Mouse (Mus musculus): ENCODE measurements around the gene Agrp. TPM values are rescaled to one million over a fixed set of nuclear protein-coding genes. Genes with fewer than 3 reads are reported as not detected.

The Agrp gene
- polyA plus RNA-seq, 1 experiment from 2014 or later: 1.2 TPM

DNA sequence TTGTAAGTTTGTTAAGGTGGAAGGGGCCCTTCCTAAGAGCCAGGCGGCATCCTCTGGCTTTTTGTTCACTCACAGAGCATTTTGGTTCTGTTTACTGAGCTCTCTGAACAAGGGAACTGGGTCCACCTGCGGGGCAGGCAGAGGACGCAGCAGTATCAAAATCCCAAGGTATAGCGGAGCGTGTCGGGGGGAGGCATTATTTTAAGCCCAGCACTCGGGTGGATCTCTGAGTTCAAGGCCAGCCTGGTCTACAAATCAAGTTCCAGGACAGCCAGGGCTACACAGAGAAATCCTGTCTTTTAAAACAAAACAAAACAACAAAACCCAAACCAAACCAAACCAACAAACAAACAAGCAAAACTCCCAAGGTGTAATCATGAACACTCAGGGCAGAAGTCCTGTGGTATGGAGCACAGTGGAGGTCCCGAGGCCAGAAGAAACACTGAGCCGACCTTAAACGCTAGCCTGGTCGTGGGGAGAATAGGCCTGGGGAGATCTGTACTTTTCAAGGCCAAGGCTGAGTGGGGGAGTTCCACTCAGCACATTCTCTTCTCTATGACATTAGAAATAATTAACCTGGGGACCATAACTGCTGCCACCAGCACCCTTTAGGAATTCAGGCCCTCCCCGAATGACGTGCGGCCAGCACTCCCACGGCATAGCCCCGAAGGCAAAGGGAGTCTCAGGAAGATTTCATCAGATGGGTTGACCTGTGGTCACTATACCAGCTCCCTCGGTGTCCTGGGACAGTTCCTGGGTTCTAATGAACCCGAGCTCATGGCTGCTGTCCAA, 42.5 kb downstream of the Agrp start:
- Histone ChIP-seq H3K27me3 (replicated peaks) (no peaks in the 10 kb centered on the region), H3K4me1 (peaks cover 10% of the 10 kb centered on the region; the same call in 1 of the 2 replicates), H3K4me3 (replicated peaks) (no peak overlapping the region), H3K9ac (replicated peaks) (no peak overlapping the region), H3K4me2 (no peak overlapping the region), H3K27ac (replicated peaks) (no peak overlapping the region), H3K36me3 (no peaks in the 10 kb centered on the region), H3K9me3 (replicated peaks) (no peaks in the 10 kb centered on the region)
- 81% methylated on average over 18 of the region's 18 CpGs for WGBS
- no peak for ATAC-seq (ENCODE audit: low FRiP score)

DNA sequence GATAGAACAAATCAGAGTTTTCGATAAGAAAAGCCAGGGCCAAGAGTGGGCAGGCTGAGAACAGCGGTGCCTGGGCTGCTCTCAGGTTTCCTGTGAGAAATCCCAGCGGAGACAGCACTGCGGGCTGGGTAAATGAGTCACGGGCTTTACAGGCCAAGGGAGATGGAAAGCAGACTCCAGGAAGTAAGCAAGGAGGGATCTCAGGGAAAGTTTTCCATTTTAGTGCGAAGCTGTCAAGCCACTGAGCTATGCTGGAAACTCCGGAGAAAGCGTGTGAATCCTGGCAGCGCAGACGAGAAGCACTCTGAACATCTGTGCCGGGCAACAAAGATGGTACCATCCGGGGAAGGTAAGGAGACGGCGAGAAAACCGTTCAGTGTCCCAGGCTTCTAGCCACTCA, 43.3 kb downstream of the Agrp start:
- whole genome bisulfite sequencing: 24% methylated on average over 15 of the region's 15 CpGs
- ATAC-seq (ENCODE audit: low FRiP score): no peak
- H3K4me3 ChIP-seq (replicated peaks): no peak overlapping the region
- no peaks in the 10 kb centered on the region for H3K36me3 ChIP-seq
- no peak overlapping the region for H3K27ac ChIP-seq (replicated peaks)
- H3K9me3 ChIP-seq (replicated peaks): no peaks in the 10 kb centered on the region
- no peak overlapping the region for H3K9ac ChIP-seq (replicated peaks)
- peaks cover 10% of the 10 kb centered on the region; the same call in 1 of the 2 replicates for H3K4me1 ChIP-seq
- H3K4me2 ChIP-seq: peak overlapping the region; percentile 31
- H3K27me3 ChIP-seq (replicated peaks): no peaks in the 10 kb centered on the region

DNA sequence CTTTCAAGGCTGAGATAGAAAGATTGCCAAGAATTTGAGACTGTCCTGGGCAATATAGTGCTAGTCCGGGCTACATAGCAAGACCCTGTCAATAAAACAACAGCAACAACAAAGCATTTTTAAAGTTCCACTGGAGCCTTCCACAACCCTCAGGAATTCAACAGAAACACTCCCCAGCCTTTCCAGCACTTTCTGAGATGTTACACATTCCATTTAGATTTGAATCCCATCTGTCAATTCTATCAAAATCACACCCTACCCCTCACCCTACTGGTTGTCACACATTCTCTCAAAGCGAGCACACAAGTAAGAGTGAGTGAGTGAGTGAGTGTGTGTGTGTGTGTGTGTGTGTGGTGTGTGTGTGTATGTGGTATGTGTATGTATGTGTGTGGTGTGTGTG, 44.8 kb downstream of the Agrp start:
- Histone ChIP-seq H3K4me1 (peaks cover 10% of the 10 kb centered on the region; the same call in 1 of the 2 replicates), H3K27ac (replicated peaks) (no peak overlapping the region), H3K9me3 (replicated peaks) (no peaks in the 10 kb centered on the region), H3K4me3 (replicated peaks) (no peak overlapping the region), H3K9ac (replicated peaks) (no peak overlapping the region), H3K36me3 (no peaks in the 10 kb centered on the region), H3K4me2 (no peak overlapping the region), H3K27me3 (replicated peaks) (no peaks in the 10 kb centered on the region)
- no peak for ATAC-seq (ENCODE audit: low FRiP score)
- 88% methylated on average over 2 of the region's 2 CpGs for WGBS

DNA sequence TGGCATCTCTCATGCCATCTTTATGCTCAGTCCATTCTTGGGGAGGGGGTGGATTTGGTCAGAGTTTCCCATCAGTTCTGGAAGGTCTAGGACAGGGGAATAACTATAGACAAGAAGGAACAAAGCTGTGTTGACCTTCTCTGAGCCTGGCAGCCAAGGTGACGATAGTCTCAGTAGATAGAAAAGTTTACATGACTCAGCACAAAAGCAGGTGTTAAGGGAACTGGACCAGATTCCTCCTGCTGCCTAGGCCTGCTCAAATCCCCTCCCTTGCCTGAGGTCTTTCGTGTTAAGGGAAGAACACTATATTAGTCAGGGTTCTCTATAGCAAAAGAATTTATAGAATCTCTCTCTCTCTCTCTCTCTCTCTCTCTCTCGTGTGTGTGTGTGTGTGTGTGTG, 57.5 kb downstream of the Agrp start:
- Histone ChIP-seq H3K4me2 (no peak overlapping the region), H3K9me3 (replicated peaks) (no peaks in the 10 kb centered on the region), H3K36me3 (no peaks in the 10 kb centered on the region), H3K9ac (replicated peaks) (no peak overlapping the region), H3K4me3 (replicated peaks) (no peak overlapping the region), H3K4me1 (no peaks in the 10 kb centered on the region), H3K27ac (replicated peaks) (no peak overlapping the region), H3K27me3 (replicated peaks) (no peaks in the 10 kb centered on the region)
- 64% methylated on average over 3 of the region's 3 CpGs for WGBS
- no peak for ATAC-seq (ENCODE audit: low FRiP score)

DNA sequence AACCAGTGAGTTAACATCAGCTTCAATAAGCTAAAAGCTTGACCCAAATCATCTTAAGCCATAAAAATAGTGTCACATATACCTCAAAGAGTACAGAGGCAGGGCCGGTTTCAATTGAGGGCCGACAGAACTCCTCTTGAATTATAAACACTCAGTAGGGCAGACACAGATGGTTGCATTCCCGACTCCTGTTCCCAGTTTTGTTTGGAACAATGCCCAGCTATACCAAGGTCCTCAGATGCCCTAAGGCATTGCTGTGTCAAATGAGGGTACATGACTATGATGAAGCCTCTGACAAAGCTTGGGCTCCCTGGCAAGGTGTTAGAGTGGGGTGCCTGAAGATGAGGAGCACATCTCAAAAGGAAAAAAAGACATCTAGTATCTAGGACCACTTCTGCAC, 61.7 kb downstream of the Agrp start:
- Histone ChIP-seq H3K27ac (replicated peaks) (no peak overlapping the region), H3K4me3 (replicated peaks) (no peak overlapping the region), H3K9ac (replicated peaks) (no peak overlapping the region), H3K4me2 (no peak overlapping the region), H3K9me3 (replicated peaks) (no peaks in the 10 kb centered on the region), H3K36me3 (no peaks in the 10 kb centered on the region), H3K4me1 (no peaks in the 10 kb centered on the region), H3K27me3 (replicated peaks) (no peaks in the 10 kb centered on the region)
- ATAC-seq (ENCODE audit: low FRiP score): no peak
- 49% methylated on average over 3 of the region's 3 CpGs for WGBS

DNA sequence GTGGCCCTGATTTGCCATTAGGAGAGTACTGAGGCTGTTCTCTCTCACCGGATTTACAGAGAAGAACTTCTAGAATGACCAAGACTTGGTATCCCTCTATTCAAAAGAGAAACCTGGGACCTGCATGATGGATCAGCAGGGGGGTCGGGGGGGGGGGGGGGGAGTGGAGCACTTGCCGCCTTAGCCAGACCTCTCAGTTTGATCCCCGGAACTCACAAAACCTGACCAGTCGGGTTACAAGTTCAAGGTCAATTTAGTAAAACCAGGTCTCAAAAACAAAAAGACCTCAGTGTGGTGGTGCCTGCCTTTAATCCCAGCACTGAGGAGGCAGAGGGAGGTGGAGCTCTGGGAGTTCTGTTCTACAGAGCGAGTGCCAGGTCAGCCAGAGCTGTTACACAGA, 62.5 kb downstream of the Agrp start:
- no peak overlapping the region for H3K4me2 ChIP-seq
- H3K9ac ChIP-seq (replicated peaks): no peak overlapping the region
- H3K36me3 ChIP-seq: no peaks in the 10 kb centered on the region
- no peak for ATAC-seq (ENCODE audit: low FRiP score)
- H3K9me3 ChIP-seq (replicated peaks): no peaks in the 10 kb centered on the region
- H3K27me3 ChIP-seq (replicated peaks): no peaks in the 10 kb centered on the region
- WGBS: 44% methylated on average over 6 of the region's 6 CpGs
- H3K27ac ChIP-seq (replicated peaks): no peak overlapping the region
- no peaks in the 10 kb centered on the region for H3K4me1 ChIP-seq
- H3K4me3 ChIP-seq (replicated peaks): no peak overlapping the region

DNA sequence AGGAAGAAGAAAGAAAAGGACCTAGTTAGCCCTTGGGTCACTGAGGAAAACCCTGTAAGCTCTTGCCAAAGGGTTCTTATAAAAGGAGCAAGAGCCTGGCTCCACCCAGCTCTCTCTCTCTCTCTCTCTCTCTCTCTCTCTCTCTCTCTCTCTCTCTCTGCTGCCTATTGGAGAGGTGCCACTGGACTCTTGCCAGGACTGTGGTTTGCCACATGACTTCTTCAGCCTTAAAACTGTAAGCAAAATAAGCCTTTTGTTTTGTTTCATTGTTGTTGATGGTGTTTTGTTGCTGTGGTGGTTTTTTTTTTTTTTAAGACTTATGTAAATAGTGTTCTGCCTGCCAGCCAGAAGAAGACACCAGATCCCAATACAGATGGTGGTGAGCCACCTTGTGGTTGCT, 63.8 kb downstream of the Agrp start:
- Histone ChIP-seq H3K4me1 (no peaks in the 10 kb centered on the region), H3K4me2 (no peak overlapping the region), H3K9ac (replicated peaks) (no peak overlapping the region), H3K36me3 (no peaks in the 10 kb centered on the region), H3K4me3 (replicated peaks) (no peak overlapping the region), H3K9me3 (replicated peaks) (no peaks in the 10 kb centered on the region), H3K27me3 (replicated peaks) (no peaks in the 10 kb centered on the region), H3K27ac (replicated peaks) (no peak overlapping the region)
- ATAC-seq (ENCODE audit: low FRiP score): no peak

DNA sequence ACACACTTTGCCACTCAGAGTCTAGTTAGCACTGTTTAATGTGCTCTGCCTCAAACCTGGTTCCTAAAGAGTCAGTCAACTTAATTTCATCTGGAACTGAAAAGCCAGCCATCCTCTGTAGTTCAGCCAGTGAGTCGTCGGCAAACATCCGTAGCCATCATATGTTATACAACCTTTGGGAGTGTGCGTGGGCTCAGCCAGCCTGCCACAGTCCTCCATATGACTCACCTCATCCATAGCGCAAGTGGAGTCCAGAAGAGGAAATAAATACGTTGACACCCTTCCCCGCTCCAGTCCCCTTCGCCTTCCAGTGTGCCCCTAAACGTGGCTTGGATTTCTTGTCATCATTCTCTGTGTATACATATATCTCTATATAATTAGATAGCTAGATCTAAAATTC, 65.4 kb downstream of the Agrp start:
- Histone ChIP-seq H3K9ac (replicated peaks) (no peak overlapping the region), H3K4me3 (replicated peaks) (no peak overlapping the region), H3K4me1 (peaks cover 8% of the 10 kb centered on the region), H3K36me3 (no peaks in the 10 kb centered on the region), H3K4me2 (no peak overlapping the region), H3K27me3 (replicated peaks) (no peaks in the 10 kb centered on the region), H3K9me3 (replicated peaks) (no peaks in the 10 kb centered on the region), H3K27ac (replicated peaks) (no peak overlapping the region)
- 89% methylated on average over 9 of the region's 9 CpGs for WGBS
- no peak for ATAC-seq (ENCODE audit: low FRiP score)

DNA sequence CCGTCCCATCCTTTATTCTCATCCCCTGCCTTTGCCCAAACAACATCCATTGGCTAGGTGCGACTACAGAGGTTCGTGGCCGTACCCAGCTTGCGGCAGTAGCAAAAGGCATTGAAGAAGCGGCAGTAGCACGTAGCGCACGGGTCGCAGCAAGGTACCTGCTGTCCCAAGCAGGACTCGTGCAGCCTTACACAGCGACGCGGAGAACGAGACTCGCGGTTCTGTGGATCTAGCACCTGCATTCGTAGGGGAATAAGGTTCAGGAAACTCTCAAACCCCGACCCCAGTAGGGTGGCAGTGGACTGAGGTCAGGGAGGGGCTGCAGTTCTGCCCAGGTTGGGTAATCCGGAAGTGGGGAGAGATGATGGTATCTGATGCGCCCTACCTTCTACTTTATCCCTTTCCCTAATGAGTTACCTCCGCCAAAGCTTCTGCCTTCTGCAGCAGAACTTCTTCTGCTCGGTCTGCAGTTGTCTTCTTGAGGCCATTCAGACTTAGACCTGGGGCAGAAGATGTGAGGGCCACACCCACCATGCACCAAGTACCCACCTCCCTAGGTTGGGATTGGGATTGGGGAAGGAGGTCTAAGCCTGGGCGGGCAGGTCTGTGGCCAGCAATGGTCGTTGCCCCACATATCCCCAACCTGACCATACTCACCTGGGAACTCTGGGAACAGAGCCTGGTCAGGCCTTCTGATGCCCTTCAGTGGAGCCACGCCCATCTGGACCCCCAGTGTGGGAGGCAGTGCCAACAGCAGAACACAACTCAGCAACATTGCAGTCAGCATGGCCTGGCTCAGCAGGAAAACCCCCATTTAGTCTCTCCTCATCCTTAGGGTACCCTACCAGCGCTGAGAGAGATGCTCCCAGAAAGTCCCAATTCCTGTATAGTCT, 70.2 kb downstream of the Agrp start:
- H3K4me1 ChIP-seq: peaks cover 46% of the 10 kb centered on the region
- H3K27ac ChIP-seq (replicated peaks): peak overlapping the region; percentile 73
- H3K4me3 ChIP-seq (replicated peaks): peak overlapping the region; percentile 89
- H3K9ac ChIP-seq (replicated peaks): peak overlapping the region; percentile 45
- H3K36me3 ChIP-seq: 0 out of 2 replicates have a peak, but pooled peaks cover 4% of the 10 kb centered on the region
- peak; percentile 16; the same call in 1 of the 2 replicates for ATAC-seq (ENCODE audit: low FRiP score)
- H3K9me3 ChIP-seq (replicated peaks): no peaks in the 10 kb centered on the region
- 26% methylated on average over 27 of the region's 27 CpGs for WGBS
- peak overlapping the region; percentile 84 for H3K4me2 ChIP-seq
- no peaks in the 10 kb centered on the region for H3K27me3 ChIP-seq (replicated peaks)

DNA sequence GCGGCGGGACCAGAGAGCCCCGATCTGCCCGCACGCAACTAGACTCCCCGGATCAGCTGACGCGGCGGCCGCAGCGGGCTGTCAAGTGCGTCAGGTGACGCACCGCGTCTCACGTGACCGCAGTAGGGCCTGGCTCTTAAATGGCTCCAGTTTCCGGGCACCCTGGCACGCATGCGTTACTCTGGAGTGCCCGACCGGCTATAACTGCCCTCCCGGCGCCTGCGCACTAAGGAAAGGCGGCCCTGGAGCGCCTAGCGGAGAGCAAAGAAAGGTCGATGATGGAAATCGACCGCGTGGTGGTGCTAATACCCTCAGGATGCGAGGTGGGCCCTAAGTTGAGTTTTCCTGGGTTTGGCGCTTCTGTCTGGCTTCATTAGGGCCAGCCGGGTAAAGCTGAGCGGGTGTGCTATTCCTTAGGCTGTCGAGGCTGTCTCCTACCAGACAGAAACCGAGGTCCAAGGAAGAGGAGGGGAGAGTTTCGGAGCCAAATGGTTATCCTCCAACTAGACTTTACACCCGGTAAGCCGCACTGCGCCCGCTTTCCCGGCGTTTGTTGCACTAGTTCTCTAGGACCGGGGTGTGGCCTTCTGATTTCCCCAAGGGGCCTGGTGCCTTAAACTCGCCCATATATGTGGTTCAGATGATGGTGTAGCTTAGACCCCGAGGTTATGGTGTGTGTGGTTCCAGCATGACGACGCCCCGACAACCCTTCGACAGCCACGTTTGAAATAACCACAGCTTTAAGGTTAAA, 71.1 kb downstream of the Agrp start, which contains the start of gene Atp6v0d1:
Gene Atp6v0d1 (minus strand): TSS at position 96 of the 751 bp plus-strand sequence.
- H3K36me3 ChIP-seq: 0 out of 2 replicates have a peak, but pooled peaks cover 4% of the 10 kb centered on the region
- H3K9me3 ChIP-seq (replicated peaks): no peaks in the 10 kb centered on the region
- H3K4me3 ChIP-seq (replicated peaks): peak within 1 kb of the TSS; percentile 89
- H3K27me3 ChIP-seq (replicated peaks): no peaks in the 10 kb centered on the region
- H3K4me2 ChIP-seq: peak within 1 kb of the TSS; percentile 84
- H3K9ac ChIP-seq (replicated peaks): peak within 1 kb of the TSS; percentile 91
- H3K27ac ChIP-seq (replicated peaks): peak within 1 kb of the TSS; percentile 92
- peaks cover 52% of the 10 kb centered on the region for H3K4me1 ChIP-seq
- ATAC-seq (ENCODE audit: low FRiP score): peak; percentile 98
- 2% methylated on average over 53 of the region's 53 CpGs for WGBS

DNA sequence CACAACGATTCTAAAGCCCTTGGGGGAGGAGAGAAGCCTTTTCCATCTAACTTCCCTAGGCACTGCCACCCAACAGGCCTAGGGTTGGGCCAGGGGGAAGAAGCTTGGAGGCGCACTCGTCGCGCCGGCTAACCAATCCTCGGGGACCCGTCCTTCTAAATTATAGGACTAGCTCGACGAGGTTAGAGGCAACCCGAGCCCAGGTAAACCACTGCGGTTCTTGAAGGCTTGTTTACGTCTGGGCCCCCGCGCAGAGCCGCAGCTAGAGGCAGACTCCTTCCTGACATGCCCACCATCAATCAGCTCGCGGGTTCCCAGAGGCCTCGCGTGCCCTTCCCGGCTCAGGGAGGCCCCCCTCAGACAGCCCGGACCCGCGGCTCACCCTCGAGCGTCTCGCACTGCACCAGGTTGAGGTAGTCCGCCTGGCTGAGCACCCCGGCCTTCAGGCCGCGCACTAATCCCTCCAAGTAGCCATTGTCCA, 71.8 kb downstream of the Agrp start:
- Histone ChIP-seq H3K9ac (replicated peaks) (peak overlapping the region; percentile 91), H3K9me3 (replicated peaks) (no peaks in the 10 kb centered on the region), H3K4me3 (replicated peaks) (peak overlapping the region; percentile 89), H3K36me3 (0 out of 2 replicates have a peak, but pooled peaks cover 4% of the 10 kb centered on the region), H3K27me3 (replicated peaks) (no peaks in the 10 kb centered on the region), H3K27ac (replicated peaks) (peak overlapping the region; percentile 92), H3K4me2 (peak overlapping the region; percentile 84), H3K4me1 (peaks cover 52% of the 10 kb centered on the region)
- under 1% methylated on average over 31 of the region's 31 CpGs for WGBS
- ATAC-seq (ENCODE audit: low FRiP score): peak; percentile 77
